Mouse (Mus musculus): ENCODE measurements around the gene Yap1.
"Not testable (repeated sequence)": the region's sequence is repeated elsewhere in the genome, so short reads cannot be mapped to it uniquely, and the experiment has no call there.

Yap1 gene

DNA sequence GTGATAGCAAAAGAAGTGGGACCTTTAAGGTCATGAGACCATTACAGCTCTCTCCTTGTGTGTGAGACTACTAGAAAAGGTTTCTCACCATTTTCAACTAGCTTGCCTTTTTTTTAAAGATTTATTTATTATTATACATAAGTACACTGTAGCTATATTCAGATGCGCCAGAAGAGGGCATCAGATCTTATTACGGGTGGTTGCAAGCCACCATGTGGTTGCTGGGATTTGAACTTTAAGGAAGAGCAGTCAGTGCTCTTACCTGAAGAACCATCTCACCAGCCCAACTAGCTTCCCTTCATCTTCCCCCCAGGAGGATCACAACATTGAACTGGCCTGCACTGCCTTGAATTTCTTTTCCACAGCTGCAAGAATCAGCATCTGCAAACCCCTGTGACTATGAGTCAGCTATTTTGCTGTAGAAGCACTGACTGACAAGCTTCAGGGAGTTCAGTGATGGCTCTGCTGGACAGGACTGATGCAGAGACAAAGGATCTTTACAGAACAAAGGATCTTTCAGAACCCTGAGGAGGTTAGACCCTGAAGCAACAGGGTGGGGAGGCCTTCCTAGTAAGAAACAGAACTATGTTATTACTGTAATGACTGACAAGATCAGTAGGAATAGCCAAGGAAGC, 96.9 kb downstream of the Yap1 start:
- no peak for DNase-seq

DNA sequence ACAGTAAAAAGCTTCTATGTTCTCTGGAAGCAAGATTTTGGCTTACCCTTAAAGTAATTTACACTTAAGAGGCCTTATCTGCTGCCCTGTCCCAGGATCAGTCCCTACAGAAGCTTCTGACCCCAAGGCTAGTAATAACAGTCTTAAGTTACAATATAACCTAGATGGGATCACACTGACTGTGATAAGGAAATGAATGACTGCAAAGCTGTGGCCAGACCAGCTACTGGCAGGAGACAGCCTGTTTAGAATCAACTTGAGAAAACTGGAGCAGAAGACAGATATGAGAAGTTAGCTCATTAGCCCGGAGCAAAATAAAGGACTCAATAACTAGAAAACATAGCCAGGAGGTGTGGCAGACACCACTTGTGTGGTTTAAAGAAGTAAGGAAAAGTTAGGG, 97.8 kb downstream of the Yap1 start:
- DNase-seq, result no peak

DNA sequence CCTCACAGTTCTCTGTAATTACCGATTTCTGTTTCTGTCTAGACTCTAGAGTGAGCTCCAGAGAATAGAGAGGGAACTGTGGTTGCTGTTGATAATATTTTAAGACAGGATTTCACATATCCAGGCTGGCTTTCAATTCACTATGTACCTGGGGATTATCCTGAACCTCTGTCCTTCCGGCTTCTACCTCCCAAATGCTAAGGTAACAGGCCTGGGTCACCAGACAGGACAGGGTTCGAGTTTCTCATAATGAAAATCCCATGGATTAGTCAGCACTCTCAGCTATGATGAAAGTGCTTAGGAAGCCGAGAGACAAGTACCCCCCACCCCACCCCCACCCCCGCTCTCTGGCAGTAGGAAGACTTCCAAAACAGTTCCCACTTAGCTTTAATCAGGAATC, 100.6 kb downstream of the Yap1 start:
- DNase-seq, result no peak

DNA sequence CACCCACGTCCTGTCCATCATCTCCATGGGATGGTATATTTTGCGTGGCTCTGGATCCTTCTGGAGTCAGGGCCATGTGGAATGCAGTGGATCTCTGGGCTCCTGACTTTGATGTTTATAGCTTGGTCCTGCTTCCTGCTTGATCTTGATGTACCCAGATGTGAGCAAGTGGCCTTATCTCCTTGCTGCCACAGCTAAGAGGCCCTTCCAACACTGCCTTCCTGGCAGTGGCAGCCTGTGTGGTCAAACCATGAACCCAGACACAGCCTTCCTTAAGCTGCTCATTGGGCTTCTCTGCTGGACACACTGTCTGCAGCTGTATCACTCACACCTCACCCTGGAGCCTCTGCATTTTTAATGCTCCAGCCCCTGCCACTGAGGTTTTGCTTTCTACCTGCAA, 101.1 kb downstream of the Yap1 start:
- no peak for DNase-seq

DNA sequence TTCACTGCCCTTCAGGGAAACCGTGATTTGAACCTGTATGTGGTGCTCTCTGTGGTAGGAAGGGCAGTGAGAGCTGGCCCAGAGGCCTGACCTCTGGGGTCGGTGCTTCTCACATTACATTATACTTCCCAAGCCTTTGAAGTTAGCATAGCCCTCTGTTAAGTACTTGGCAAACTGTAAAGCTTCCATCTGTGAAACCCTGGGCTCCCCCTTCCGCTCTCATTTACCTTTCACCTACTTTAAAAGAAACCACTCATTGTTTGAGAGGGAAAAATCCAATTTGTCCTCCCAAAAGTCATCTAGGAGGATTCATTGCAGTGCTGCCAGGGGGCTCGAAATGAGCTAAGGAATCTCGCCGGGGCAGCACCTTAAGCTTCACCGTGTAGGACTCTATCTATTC, 102.1 kb downstream of the Yap1 start:
- no peak for DNase-seq

DNA sequence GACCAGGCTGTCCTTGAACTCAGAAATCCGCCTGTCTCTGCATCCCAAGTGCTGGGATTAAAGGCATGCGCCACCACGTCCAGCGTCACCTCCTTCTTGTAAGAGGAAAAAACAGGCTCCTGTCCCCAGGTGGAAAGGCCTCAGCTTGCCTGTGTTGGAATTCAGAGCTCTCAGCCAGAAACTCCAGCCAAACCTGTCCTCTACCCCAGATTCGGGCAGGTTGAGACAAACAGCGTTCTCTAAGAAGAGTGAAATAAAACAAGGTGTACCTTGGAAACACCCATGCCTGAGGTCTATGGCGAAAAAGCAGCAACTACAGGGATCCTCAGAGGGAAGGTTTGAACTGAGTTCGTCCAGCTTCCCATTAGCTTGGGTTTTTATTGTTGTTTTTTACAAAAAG, 103.4 kb downstream of the Yap1 start:
- DNase-seq, result no peak

DNA sequence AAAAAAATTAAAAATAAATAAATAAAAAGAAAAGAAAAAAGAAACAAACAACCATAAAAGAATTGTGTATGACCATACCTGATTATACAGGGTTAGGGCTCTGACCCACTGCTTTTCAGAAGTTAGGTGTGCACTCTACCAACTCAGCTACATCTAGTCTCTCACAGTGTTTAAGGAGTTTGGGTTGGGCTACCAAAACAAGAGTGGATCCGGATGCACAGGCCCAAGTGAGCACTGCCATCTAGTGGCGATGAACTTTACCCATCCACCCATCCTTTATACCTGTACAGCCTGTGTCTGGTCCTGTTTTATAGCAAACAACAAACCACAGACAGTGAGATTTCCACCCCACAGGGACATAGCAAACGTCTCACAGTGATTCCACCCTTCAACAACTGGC, 106.9 kb downstream of the Yap1 start:
- peak; percentile 82 for DNase-seq

DNA sequence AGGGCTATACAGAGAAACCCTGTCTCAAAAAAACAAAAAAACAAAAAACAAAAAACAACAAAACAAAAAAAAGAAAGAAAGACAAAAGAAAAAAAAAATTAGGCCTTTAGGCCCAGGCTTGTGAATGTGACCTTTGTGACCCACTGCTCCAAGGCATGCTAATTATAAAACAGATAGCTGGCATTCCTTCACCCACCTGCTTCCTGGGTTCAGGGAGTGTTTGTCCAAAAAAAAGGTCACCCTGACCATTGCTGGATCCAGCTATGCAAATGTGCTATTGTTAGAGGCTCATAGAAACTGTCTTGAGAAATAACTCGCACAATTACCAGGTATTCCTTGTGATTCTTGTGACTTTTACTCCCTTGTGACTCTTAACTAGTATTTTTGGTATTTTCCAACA, 112.6 kb downstream of the Yap1 start:
- DNase-seq, result not testable (repeated sequence)

DNA sequence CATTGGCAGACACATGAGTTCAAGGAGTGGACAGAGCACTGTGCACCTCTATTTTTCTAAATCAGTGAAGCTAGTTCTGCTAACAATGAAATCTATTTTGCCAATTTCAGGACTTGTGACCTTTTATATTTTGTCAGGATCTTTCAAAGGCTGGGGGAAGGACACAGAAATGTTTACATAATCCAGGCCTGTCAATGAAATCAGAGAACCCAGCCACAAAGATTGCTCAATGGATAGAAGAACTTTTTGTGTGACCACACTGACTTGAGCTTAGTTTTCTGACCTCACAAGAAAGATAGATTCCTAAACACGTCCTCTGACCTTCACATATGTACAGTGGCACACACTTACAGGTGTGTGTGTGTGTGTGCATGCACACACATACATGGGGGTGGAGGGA, 113.2 kb downstream of the Yap1 start:
- no peak for DNase-seq

DNA sequence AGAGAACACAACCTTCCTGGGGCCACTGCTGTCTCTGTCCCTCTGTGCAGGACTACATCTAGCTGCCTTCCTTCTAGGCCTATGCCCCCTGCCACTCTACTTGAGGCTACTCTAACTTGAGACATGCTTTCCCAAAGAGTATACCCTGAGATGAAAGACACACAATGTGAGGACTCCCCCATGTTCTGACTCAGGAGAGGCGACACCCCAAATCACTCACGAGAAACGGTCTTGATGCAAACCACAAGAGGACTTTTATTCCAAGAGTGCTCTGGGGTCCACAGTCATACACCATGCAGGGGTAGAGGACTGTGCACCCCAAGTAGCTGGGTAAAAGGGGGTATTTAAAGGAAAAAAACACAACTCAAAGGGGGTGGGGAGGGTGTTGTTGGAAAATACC, 120.0 kb downstream of the Yap1 start:
- DNase-seq, result no peak

DNA sequence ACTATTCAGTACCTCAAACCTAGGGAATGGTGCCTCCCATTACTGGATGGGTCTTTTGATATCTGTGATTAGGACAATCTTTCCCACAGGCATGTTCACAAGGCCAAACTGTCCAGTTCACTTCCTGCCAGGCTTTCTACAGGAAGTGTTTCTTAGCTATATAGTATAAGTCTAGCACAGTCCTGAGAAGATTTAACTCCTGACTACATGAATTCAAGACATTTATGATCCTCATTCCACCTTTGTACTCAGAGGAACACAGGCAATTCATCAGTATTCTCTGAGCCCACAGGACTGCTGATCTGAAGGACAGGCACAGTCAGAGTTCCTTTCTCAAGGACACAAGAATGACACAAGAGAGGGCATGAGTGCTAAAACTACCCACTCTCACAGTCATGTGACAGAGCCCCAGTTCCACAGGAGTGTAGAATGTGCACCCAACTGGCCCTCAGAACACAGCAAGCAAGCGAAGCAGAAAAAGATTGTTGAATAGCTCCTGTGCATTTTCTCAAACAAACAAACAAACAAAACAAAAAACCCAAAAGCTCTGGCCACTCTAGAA, 122.0 kb downstream of the Yap1 start:
- no peak for DNase-seq

Data from kidney, postnatal 10 days (tissue).